ENCODE assay signal across 14 mouse cellular contexts in the genomic region with DNA sequence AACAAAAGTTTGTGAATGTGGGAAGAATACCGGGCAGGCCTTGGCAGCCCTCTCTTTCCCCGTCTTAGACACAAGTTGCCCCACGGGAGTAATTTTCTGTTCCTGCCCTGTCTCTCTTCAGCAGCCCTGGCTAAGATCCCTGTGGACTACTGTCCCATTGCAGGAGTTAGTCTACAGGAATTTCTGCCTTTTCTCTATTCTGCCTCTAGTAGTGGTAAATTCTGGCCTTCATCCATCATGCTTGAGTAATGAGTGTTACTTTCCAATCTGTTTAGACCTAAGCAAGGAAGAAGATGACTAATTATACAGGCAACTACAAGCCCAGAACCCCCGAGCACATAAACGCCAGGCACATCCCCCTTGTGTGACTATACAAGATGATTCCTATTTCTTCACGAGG.
"Had no signal": no experiment of that assay in that cellular context is flagged by ENCODE, and none has a peak within 500 bp of the region (broad histone marks: within the 10 kb centered on the region; RNA-seq: fewer than 3 reads in every experiment).

No protein-coding gene starts in this region.

- H3K36me3 ChIP-seq: kidney, embryonic 15.5 days; limb, embryonic 15.5 days; liver, embryonic 13.5 days; lung, embryonic 15.5 days; neural tube, embryonic 15.5 days had no signal

- H3K4me2 ChIP-seq: kidney, embryonic 15.5 days; limb, embryonic 15.5 days; liver, embryonic 13.5 days; lung, embryonic 15.5 days; midbrain, embryonic 13.5 days; neural tube, embryonic 15.5 days had no signal

- DNase-seq: kidney, adult 2 months; kidney, postnatal 14 days; liver, embryonic 13.5 days; liver, postnatal 0 days; lung, postnatal 36 days; spleen, adult 18-20 months; thymus, adult 2 months; thymus, postnatal 36 days had no signal

- H3K4me3 ChIP-seq: kidney, embryonic 15.5 days; left cerebral cortex, adult 2 months; limb, embryonic 15.5 days; liver, embryonic 13.5 days; lung, embryonic 15.5 days; midbrain, embryonic 13.5 days; neural tube, embryonic 15.5 days had no signal

- H3K27me3 ChIP-seq: kidney, embryonic 15.5 days; limb, embryonic 15.5 days; liver, embryonic 13.5 days; lung, embryonic 15.5 days; midbrain, embryonic 13.5 days; neural tube, embryonic 15.5 days had no signal
